9 mouse cellular contexts compared by ENCODE assay signal in the genomic region with DNA sequence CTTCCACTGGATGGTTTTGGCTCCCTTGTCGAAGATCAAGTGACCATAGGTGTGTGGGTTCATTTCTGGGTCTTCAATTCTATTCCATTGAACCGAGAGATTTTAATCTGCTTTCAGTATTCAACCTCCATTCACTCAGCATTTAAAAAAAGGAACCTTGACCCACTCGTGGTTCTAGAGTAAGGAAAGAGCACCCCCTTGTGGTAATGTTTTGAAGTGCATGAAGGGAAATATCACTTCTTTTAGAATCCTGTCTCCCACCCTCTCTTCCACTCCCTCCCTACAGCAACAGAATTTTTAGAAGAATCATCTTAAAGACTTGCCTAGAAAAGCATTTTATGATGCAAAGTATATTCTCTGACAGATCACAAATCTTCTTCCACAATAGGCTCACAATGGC.
A peak's percentile ranks its signal among the peaks of the same experiment; 100 is the strongest.
DNase-seq lines count a peak whose midpoint lies in the region; ATAC-seq lines count a peak whose summit lies in the region.
"Had no signal": no experiment of that assay in that cellular context is flagged by ENCODE, and none has a peak within 500 bp of the region (broad histone marks: within the 10 kb centered on the region; RNA-seq: fewer than 3 reads in every experiment).

No protein-coding gene starts in this region.

- 11% methylated on average over 3 of the region's 3 CpGs for WGBS in forebrain, embryonic 13.5 days

- no peak overlapping the region for H3K27ac ChIP-seq in forebrain, embryonic 13.5 days
- H3K27ac ChIP-seq: embryonic facial prominence, embryonic 15.5 days had no signal

- H3K4me3 ChIP-seq in forebrain, embryonic 13.5 days = no peak overlapping the region
- H3K4me3 ChIP-seq: embryonic facial prominence, embryonic 15.5 days had no signal

- peak; percentile 24 for DNase-seq in CD4-positive, CD25-positive, alpha-beta regulatory T cell, adult 2 months (ENCODE audit: low read depth, low spot score)
- peak; percentile 33 for DNase-seq in kidney, adult 9 months
- no peak for DNase-seq in kidney, postnatal 4 days
- DNase-seq in thymus, postnatal 0 days (ENCODE audit: low spot score) = peak; percentile 9
- no peak for DNase-seq in thymus, postnatal 25 days
- peak; percentile 28 for DNase-seq in lung, postnatal 25 days (ENCODE audit: low spot score)

- H3K9ac ChIP-seq in forebrain, embryonic 13.5 days = no peak overlapping the region
- H3K9ac ChIP-seq: embryonic facial prominence, embryonic 15.5 days had no signal

- H3K36me3 ChIP-seq in forebrain, embryonic 13.5 days (ENCODE audit: poor library complexity, severe bottlenecking) = no peaks in the 10 kb centered on the region
- H3K36me3 ChIP-seq: embryonic facial prominence, embryonic 15.5 days had no signal

- H3K27me3 ChIP-seq in forebrain, embryonic 13.5 days = no peaks in the 10 kb centered on the region
- H3K27me3 ChIP-seq: embryonic facial prominence, embryonic 15.5 days had no signal

- ATAC-seq in CD4-positive, CD25-positive, alpha-beta regulatory T cell, adult 4 months = no peak
- no peak for ATAC-seq in forebrain, embryonic 13.5 days

- H3K4me2 ChIP-seq in forebrain, embryonic 13.5 days = no peak overlapping the region
- H3K4me2 ChIP-seq: embryonic facial prominence, embryonic 15.5 days had no signal

- no peaks in the 10 kb centered on the region for H3K4me1 ChIP-seq in forebrain, embryonic 13.5 days
- H3K4me1 ChIP-seq: embryonic facial prominence, embryonic 15.5 days had no signal

- no peaks in the 10 kb centered on the region for H3K9me3 ChIP-seq in forebrain, embryonic 13.5 days (replicated peaks)
- H3K9me3 ChIP-seq: embryonic facial prominence, embryonic 15.5 days had no signal

Comparison
In these comparisons a context has a peak if more than half of its experiments do, and no peak if none do; other contexts are left out.
1. DNase-seq: peak in CD4-positive, CD25-positive, alpha-beta regulatory T cell, adult 2 months (single experiment), kidney, adult 9 months (single experiment), thymus, postnatal 0 days (single experiment) and lung, postnatal 25 days (single experiment); none in kidney, postnatal 4 days (0 of 2) and thymus, postnatal 25 days (single experiment).